Mouse (Mus musculus): ENCODE measurements around the gene Gm4881. TPM values are rescaled to one million over a fixed set of nuclear protein-coding genes. Genes with fewer than 3 reads are reported as not detected.

Gene Gm4881
- polyA plus RNA-seq, 1 experiment: 0.31 TPM

DNA sequence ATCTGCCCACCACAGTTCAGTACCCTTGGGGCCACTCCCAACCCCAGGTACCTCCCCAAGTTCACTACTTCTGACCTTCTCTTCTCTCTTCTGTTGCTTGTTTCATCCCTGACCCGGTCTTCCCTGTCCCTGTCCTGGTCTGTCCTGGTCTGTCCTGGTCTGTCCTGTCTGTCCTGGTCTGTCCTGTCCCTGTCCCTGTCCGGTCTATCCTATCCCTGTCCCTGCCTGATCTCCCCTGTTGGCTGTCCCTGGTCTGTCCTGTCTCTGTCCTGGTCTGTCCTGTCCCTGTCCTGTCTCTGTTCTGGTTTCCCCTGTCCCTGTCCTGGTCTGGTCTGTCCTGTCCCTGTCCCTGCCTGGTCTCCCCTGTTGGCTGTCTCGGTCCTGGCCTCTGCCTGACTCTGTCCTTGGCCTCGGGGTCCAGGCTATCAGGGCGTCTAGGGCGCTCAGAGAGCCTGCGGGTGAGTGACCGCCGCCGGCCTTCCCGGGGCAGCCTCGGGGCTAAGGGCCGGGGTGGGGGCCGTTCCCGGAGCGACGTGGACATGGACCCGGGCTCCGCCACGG, 25.5 kb downstream of the Gm4881 start:
- Histone ChIP-seq H3K27me3 (ENCODE audit: control insufficient read depth, insufficient read depth, low read length) (no peaks in the 10 kb centered on the region), H3K27ac (ENCODE audit: control insufficient read depth, insufficient read depth, low read length) (no peak overlapping the region), H3K4me3 (ENCODE audit: control insufficient read depth, insufficient read depth, low read length) (no peak overlapping the region), H3K36me3 (ENCODE audit: control insufficient read depth, insufficient read depth, low read length) (peaks cover 71% of the 10 kb centered on the region), H3K4me1 (replicated peaks; ENCODE audit: control insufficient read depth, insufficient read depth, low read length) (no peaks in the 10 kb centered on the region)
- no peak for DNase-seq
- TF ChIP-seq POLR2A (IDR thresholded peaks at IDR 0.05; ENCODE audit: control insufficient read depth, extremely low read depth, insufficient read depth, low read length, poor library complexity): no peak
- no peak for TF ChIP-seq CTCF (IDR thresholded peaks at IDR 0.05; ENCODE audit: borderline replicate concordance, control insufficient read depth, extremely low read depth, insufficient read depth, low read length, poor library complexity)
- WGBS: 97% methylated on average over 20 of the region's 20 CpGs

DNA sequence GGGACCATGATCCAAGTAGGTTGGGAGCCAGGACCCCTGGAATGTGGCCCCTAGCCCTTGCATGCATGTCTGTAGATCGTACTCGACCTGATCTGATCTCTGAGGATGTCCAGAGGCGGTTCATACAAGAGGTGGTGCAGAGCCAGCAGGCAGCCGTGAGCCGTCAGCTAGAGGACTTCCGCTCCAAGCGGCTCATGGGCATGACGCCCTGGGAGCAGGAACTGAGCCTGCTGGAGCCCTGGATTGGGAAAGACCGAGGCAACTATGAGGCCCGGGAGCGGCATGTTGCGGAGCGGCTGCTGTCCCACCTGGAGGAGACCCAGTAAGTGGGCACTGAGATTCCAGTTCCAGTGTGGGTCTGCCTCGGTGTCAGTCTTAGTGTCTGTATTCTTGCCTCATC, 31.8 kb downstream of the Gm4881 start:
- H3K4me3 ChIP-seq (ENCODE audit: control insufficient read depth, insufficient read depth, low read length): no peak overlapping the region
- no peak overlapping the region for H3K27ac ChIP-seq (ENCODE audit: control insufficient read depth, insufficient read depth, low read length)
- DNase-seq: no peak
- peaks cover 11% of the 10 kb centered on the region for H3K4me1 ChIP-seq (replicated peaks; ENCODE audit: control insufficient read depth, insufficient read depth, low read length)
- WGBS: 96% methylated on average over 14 of the region's 14 CpGs
- H3K36me3 ChIP-seq (ENCODE audit: control insufficient read depth, insufficient read depth, low read length): peaks cover 56% of the 10 kb centered on the region
- H3K27me3 ChIP-seq (ENCODE audit: control insufficient read depth, insufficient read depth, low read length): no peaks in the 10 kb centered on the region
- TF ChIP-seq CTCF (IDR thresholded peaks at IDR 0.05; ENCODE audit: borderline replicate concordance, control insufficient read depth, extremely low read depth, insufficient read depth, low read length, poor library complexity) (no peak), POLR2A (IDR thresholded peaks at IDR 0.05; ENCODE audit: control insufficient read depth, extremely low read depth, insufficient read depth, low read length, poor library complexity) (no peak)

DNA sequence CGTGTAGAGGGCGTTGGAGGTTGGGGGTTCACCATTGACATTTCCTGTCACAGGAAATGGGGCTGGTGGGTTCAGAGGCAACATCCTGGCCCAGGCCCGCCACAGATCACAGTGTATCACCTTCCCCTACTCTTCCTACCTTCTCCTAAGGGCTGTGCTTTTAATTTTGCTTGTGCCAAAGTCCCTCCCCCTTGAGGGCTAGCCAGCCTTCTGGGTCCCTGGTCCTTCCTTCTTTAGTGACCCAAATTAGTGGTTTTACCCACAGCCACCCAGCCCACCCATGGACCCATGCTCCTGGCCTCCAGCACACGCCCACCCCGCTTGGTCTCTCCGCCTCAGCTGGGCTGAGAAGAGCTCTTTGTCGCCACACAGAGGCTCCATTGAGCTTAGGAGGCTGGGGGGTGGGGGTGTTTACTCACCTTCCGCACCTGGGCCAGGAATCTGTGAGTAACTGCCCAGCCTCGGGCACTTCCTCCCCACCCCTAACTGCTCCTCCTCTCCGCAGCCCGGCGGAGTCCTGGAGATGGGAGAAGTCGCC, 37.0 kb downstream of the Gm4881 start:
- WGBS: 3% methylated on average over 13 of the region's 13 CpGs
- Histone ChIP-seq H3K4me1 (replicated peaks; ENCODE audit: control insufficient read depth, insufficient read depth, low read length) (peaks cover 32% of the 10 kb centered on the region), H3K36me3 (ENCODE audit: control insufficient read depth, insufficient read depth, low read length) (peaks cover 31% of the 10 kb centered on the region), H3K27ac (ENCODE audit: control insufficient read depth, insufficient read depth, low read length) (peak overlapping the region; percentile 97), H3K27me3 (ENCODE audit: control insufficient read depth, insufficient read depth, low read length) (no peaks in the 10 kb centered on the region), H3K4me3 (ENCODE audit: control insufficient read depth, insufficient read depth, low read length) (peak overlapping the region; percentile 53)
- TF ChIP-seq CTCF (IDR thresholded peaks at IDR 0.05; ENCODE audit: borderline replicate concordance, control insufficient read depth, extremely low read depth, insufficient read depth, low read length, poor library complexity): 0 out of 2 replicates have a peak, but pooled peaks have one; percentile 41
- TF ChIP-seq POLR2A (IDR thresholded peaks at IDR 0.05; ENCODE audit: control insufficient read depth, extremely low read depth, insufficient read depth, low read length, poor library complexity): 0 out of 2 replicates have a peak, but pooled peaks have one; percentile 39
- DNase-seq: peak; percentile 84

DNA sequence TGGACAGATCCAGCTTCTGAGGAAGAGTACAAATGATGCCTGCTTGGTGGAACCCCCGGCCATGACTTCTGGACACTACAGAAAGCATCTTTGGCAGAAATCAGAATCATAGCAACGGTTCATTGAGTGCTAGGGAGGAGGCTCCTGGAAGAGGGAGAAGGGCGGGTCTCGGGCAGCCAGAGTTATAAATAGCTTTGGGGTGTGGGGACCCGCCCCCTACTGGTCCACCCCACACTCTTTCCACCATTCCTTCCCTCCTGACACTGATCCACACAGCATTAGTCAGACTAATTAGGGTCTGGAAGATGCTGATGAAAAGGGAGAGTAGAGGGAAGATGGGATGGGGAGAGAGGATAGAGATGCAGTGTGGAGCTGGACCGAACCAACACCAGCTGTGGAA, 37.7 kb downstream of the Gm4881 start:
- DNase-seq: peak; percentile 53
- Histone ChIP-seq H3K4me3 (ENCODE audit: control insufficient read depth, insufficient read depth, low read length) (peak overlapping the region; percentile 53), H3K36me3 (ENCODE audit: control insufficient read depth, insufficient read depth, low read length) (peaks cover 25% of the 10 kb centered on the region), H3K4me1 (replicated peaks; ENCODE audit: control insufficient read depth, insufficient read depth, low read length) (peaks cover 39% of the 10 kb centered on the region), H3K27ac (ENCODE audit: control insufficient read depth, insufficient read depth, low read length) (peak overlapping the region; percentile 97), H3K27me3 (ENCODE audit: control insufficient read depth, insufficient read depth, low read length) (no peaks in the 10 kb centered on the region)
- TF ChIP-seq POLR2A (IDR thresholded peaks at IDR 0.05; ENCODE audit: control insufficient read depth, extremely low read depth, insufficient read depth, low read length, poor library complexity) (no peak), CTCF (IDR thresholded peaks at IDR 0.05; ENCODE audit: borderline replicate concordance, control insufficient read depth, extremely low read depth, insufficient read depth, low read length, poor library complexity) (no peak)
- WGBS: 3% methylated on average over 6 of the region's 6 CpGs

DNA sequence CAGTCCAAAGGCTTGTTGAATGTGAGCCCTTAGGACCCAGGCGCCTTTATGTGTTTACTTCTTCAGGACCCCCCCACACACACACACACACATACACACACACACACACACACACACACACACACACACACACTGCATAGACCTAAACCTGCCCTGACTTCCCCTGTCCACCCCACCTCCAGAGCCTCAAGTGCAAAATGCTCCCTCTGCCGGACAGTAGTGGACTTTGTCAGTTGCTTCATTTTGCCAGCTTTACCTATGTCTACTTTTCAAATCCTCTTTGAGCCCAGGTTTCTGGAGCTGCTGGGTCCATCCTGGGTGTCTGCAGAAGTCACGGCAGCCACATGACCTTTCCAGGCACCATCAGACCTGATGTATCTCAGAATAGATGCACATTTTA, 39.4 kb downstream of the Gm4881 start:
- Histone ChIP-seq H3K27me3 (ENCODE audit: control insufficient read depth, insufficient read depth, low read length) (no peaks in the 10 kb centered on the region), H3K4me1 (replicated peaks; ENCODE audit: control insufficient read depth, insufficient read depth, low read length) (peaks cover 39% of the 10 kb centered on the region), H3K27ac (ENCODE audit: control insufficient read depth, insufficient read depth, low read length) (peak overlapping the region; percentile 48), H3K36me3 (ENCODE audit: control insufficient read depth, insufficient read depth, low read length) (peaks cover 16% of the 10 kb centered on the region), H3K4me3 (ENCODE audit: control insufficient read depth, insufficient read depth, low read length) (peak overlapping the region; percentile 10)
- DNase-seq: peak; percentile 59
- 17% methylated on average over 3 of the region's 3 CpGs for WGBS
- no peak for TF ChIP-seq POLR2A (IDR thresholded peaks at IDR 0.05; ENCODE audit: control insufficient read depth, extremely low read depth, insufficient read depth, low read length, poor library complexity)
- 0 out of 2 replicates have a peak, but pooled peaks have one; percentile 21 for TF ChIP-seq CTCF (IDR thresholded peaks at IDR 0.05; ENCODE audit: borderline replicate concordance, control insufficient read depth, extremely low read depth, insufficient read depth, low read length, poor library complexity)

DNA sequence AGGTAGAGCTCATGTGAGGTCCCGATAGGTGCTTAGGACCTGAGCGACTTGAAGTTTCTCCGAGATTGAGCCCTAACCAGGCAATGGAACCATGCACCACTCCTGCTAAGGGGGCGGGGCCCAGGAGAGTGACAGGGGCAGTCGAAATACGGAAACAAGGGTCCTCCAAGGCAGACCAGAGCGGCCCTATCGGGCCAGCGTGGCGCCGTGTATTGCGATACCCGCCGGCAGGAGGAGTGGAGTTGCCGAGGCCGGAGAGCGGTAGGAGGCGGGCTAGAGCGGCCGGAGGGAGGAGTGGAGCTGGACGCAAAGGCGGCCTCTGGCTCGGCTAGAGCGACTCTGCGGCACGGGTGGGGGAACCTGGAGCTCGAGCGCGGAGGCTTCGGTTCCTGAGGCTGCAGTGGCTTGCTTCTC, 40.2 kb downstream of the Gm4881 start:
- Histone ChIP-seq H3K4me3 (ENCODE audit: control insufficient read depth, insufficient read depth, low read length) (peak overlapping the region; percentile 85), H3K4me1 (replicated peaks; ENCODE audit: control insufficient read depth, insufficient read depth, low read length) (peaks cover 39% of the 10 kb centered on the region), H3K27me3 (ENCODE audit: control insufficient read depth, insufficient read depth, low read length) (no peaks in the 10 kb centered on the region), H3K27ac (ENCODE audit: control insufficient read depth, insufficient read depth, low read length) (peak overlapping the region; percentile 77), H3K36me3 (ENCODE audit: control insufficient read depth, insufficient read depth, low read length) (peaks cover 9% of the 10 kb centered on the region)
- TF ChIP-seq CTCF (IDR thresholded peaks at IDR 0.05; ENCODE audit: borderline replicate concordance, control insufficient read depth, extremely low read depth, insufficient read depth, low read length, poor library complexity) (peak; percentile 57; the same call in 1 of the 2 replicates), POLR2A (IDR thresholded peaks at IDR 0.05; ENCODE audit: control insufficient read depth, extremely low read depth, insufficient read depth, low read length, poor library complexity) (peak; percentile 52)
- under 1% methylated on average over 29 of the region's 30 CpGs for WGBS
- DNase-seq: peak; percentile 97

All from thymus, adult 2 months (tissue).